Mouse (Mus musculus) lung, postnatal 0 days (tissue): ENCODE data around the gene Rhoc.
"Not testable (repeated sequence)": the region's sequence is repeated elsewhere in the genome, so short reads cannot be mapped to it uniquely, and the experiment has no call there.

Source experiments
- CTCF ChIP-seq: IDR thresholded peaks from 2 replicates; pipeline ENCODE4 v1.5.1; 2016; ENCODE audit warnings: antibody characterized with exemption, mild to moderate bottlenecking
- EP300 ChIP-seq: IDR thresholded peaks from 2 replicates; pipeline ENCODE4 v1.6.1; 2016; ENCODE audit warnings: antibody characterized with exemption, mild to moderate bottlenecking, control low read depth

GRCm38 (mm10) chr3:104752845-104753244, 35.3 kb upstream of the Rhoc start:
- TF ChIP-seq CTCF, result peak; percentile 58
- TF ChIP-seq EP300, result not testable (repeated sequence)
